Mouse (Mus musculus) hindbrain, postnatal 0 days (tissue): ENCODE results near the gene Ankrd27. TPM values are rescaled to one million over a fixed set of nuclear protein-coding genes. Genes with fewer than 3 reads are reported as not detected.

Source experiments
- ATAC-seq: fragments of 200-750 bp; cut with Nextera tagmentation; 2 replicates; pipeline ENCODE4 v1.8.0; 2017; ENCODE audit warnings: mild to moderate bottlenecking, moderate TSS enrichment, moderate library complexity
- DNase-seq: peaks from one replicate; pipeline ENCODE4 v3.0.0-alpha.2; 2015; ENCODE audit warnings: low spot score
- H3K27ac ChIP-seq: fragments of 300-500 bp; sonication (generic); 2 replicates; pipeline ENCODE4 v1.5.1; 2014; ENCODE audit warnings: mild to moderate bottlenecking
- H3K27me3 ChIP-seq: fragments of 300-500 bp; sonication (generic); 2 replicates; pipeline ENCODE4 v1.6.1; 2014; ENCODE audit warnings: low read length, mixed read lengths; ENCODE audit not compliant: insufficient read depth
- H3K36me3 ChIP-seq: fragments of 300-500 bp; sonication (generic); 2 replicates; pipeline ENCODE4 v1.6.1; 2014; ENCODE audit warnings: low read length, mixed read lengths; ENCODE audit not compliant: insufficient read depth
- H3K4me1 ChIP-seq: fragments of 300-500 bp; sonication (generic); 2 replicates; pipeline ENCODE4 v1.6.1; 2014; ENCODE audit warnings: antibody characterized with exemption, low read length, mixed read lengths; ENCODE audit not compliant: insufficient read depth
- H3K4me2 ChIP-seq: fragments of 300-500 bp; sonication (generic); 2 replicates; pipeline ENCODE4 v1.6.1; 2014; ENCODE audit warnings: low read depth, mild to moderate bottlenecking, low read length, moderate library complexity, mixed read lengths
- H3K4me3 ChIP-seq: fragments of 300-500 bp; sonication (generic); 2 replicates; pipeline ENCODE4 v1.5.1; 2014; ENCODE audit warnings: low read length
- H3K9ac ChIP-seq: fragments of 300-500 bp; sonication (generic); replicated peaks from 2 replicates; pipeline ENCODE4 v1.6.1; 2014; ENCODE audit warnings: mild to moderate bottlenecking, low read length, moderate library complexity, mixed read lengths
- H3K9me3 ChIP-seq: fragments of 300-500 bp; sonication (generic); 2 replicates; pipeline ENCODE4 v1.6.1; 2016; ENCODE audit warnings: low read length, mixed read lengths
- CTCF ChIP-seq: IDR thresholded peaks from 2 replicates; pipeline ENCODE4 v1.5.1; 2016; ENCODE audit warnings: antibody characterized with exemption, control low read depth, low read depth
- WGBS: fragments of 180-500 bp; shearing (Covaris S2); extraction: QIAGEN DNeasy Blood & Tissue Kit; methylation state at CpG from one replicate; pipeline ENCODE4 v1.1.7; 2014; 5-methylcytosine and 5-hydroxymethylcytosine counted together
- polyA plus RNA-seq: library from polyadenylated mRNA; unstranded; fragments of >200 nt; fragmentation: Nextera tagmentation; extraction: Ambion mirVana; gene quantifications from 2 replicates; pipeline ENCODE4 v1.2.1, GENCODE M21; 2015
- total RNA-seq: library from RNA; depleted of rRNA; stranded (reverse); fragments of >200 nt; gene quantifications from 2 replicates; pipeline ENCODE4 v1.2.3, GENCODE M21; 2014; rRNA removed

The Ankrd27 gene
- total and polyA plus RNA-seq, 2 experiments from 2014 or later, result 12.0 to 19.7 TPM

GRCm38 (mm10) chr7:35686756-35687155, 100.7 kb downstream of the Ankrd27 start:
- H3K4me2 ChIP-seq, result peak overlapping the region; percentile 10; the same call in 1 of the 2 replicates
- H3K9me3 ChIP-seq, result no peaks in the 10 kb centered on the region
- no peak overlapping the region for H3K9ac ChIP-seq
- no peak for ATAC-seq
- 28% methylated on average over 13 of the region's 13 CpGs for WGBS
- no peaks in the 10 kb centered on the region; the same call in 1 of the 2 replicates for H3K4me1 ChIP-seq
- no peak overlapping the region for H3K4me3 ChIP-seq
- no peaks in the 10 kb centered on the region for H3K36me3 ChIP-seq
- TF ChIP-seq CTCF, result peak; percentile 91
- H3K27ac ChIP-seq, result peak overlapping the region; percentile 64; the same call in 1 of the 2 replicates
- DNase-seq, result peak; percentile 70
- no peaks in the 10 kb centered on the region for H3K27me3 ChIP-seq

- Histone ChIP-seq H3K4me3 (no peak overlapping the region), H3K4me1 (no peaks in the 10 kb centered on the region; the same call in 1 of the 2 replicates), H3K27ac (no peak overlapping the region), H3K9me3 (no peaks in the 10 kb centered on the region), H3K9ac (no peak overlapping the region), H3K27me3 (no peaks in the 10 kb centered on the region), H3K4me2 (peak overlapping the region; percentile 10; the same call in 1 of the 2 replicates), H3K36me3 (no peaks in the 10 kb centered on the region)
- ATAC-seq (no peak), DNase-seq (no peak)
- TF ChIP-seq CTCF, result no peak
- 38% methylated on average over 10 of the region's 10 CpGs for WGBS
These were observed 101.2 kb downstream of the Ankrd27 start for GRCm38 (mm10) chr7:35687229-35687628.

- ATAC-seq, result no peak
These were observed 102.2 kb downstream of the Ankrd27 start for GRCm38 (mm10) chr7:35688276-35688675.

More at GRCm38 (mm10) chr7:35688276-35688675, 102.2 kb downstream of the Ankrd27 start:
- TF ChIP-seq CTCF, result no peak
- Histone ChIP-seq H3K9me3 (no peaks in the 10 kb centered on the region), H3K4me1 (peaks cover 6% of the 10 kb centered on the region), H3K4me3 (no peak overlapping the region), H3K36me3 (no peaks in the 10 kb centered on the region), H3K27me3 (no peaks in the 10 kb centered on the region), H3K9ac (no peak overlapping the region), H3K27ac (peak overlapping the region; percentile 5; the same call in 1 of the 2 replicates), H3K4me2 (no peak overlapping the region)
- 36% methylated on average over 9 of the region's 9 CpGs for WGBS
- no peak for DNase-seq

Other genes with a start within 250 kb of the Ankrd27 start
- gene Faap24, start 189.4 kb upstream of the Ankrd27 start, total RNA-seq, result 3.7 and 6.0 TPM in 2 replicates
- 10.4 and 12.5 TPM in 2 replicates for gene Faap24, start 189.4 kb upstream of the Ankrd27 start, polyA plus RNA-seq
- gene Cep89, start 189.2 kb upstream of the Ankrd27 start, total RNA-seq, result 9.6 and 17.8 TPM in 2 replicates
- 24.5 and 24.6 TPM in 2 replicates for gene Cep89, start 189.2 kb upstream of the Ankrd27 start, polyA plus RNA-seq
- gene Slc7a9, start 137.4 kb upstream of the Ankrd27 start, total RNA-seq, result not detected in 2 replicates
- gene Slc7a9, start 137.4 kb upstream of the Ankrd27 start, polyA plus RNA-seq, result 0.11 TPM in 1 of 2 replicates, not detected in the other
- gene Tdrd12, start 48.5 kb upstream of the Ankrd27 start, total RNA-seq, result 0.07 and 0.68 TPM in 2 replicates
- 0.91 and 1.2 TPM in 2 replicates for gene Tdrd12, start 48.5 kb upstream of the Ankrd27 start, polyA plus RNA-seq
- gene Nudt19, start 29.9 kb upstream of the Ankrd27 start, total RNA-seq, result 57.4 and 58.5 TPM in 2 replicates
- gene Nudt19, start 29.9 kb upstream of the Ankrd27 start, polyA plus RNA-seq, result 133 and 144 TPM in 2 replicates
- gene Rgs9bp, start 662 bp upstream of the Ankrd27 start, total RNA-seq, result 0.22 and 0.26 TPM in 2 replicates
- gene Rgs9bp, start 662 bp upstream of the Ankrd27 start, polyA plus RNA-seq, result 0.03 and 0.06 TPM in 2 replicates
- gene Pdcd5, start 61.3 kb downstream of the Ankrd27 start, total RNA-seq, result 33.7 and 35.4 TPM in 2 replicates
- 250 and 264 TPM in 2 replicates for gene Pdcd5, start 61.3 kb downstream of the Ankrd27 start, polyA plus RNA-seq
- gene Dpy19l3, start 168.2 kb downstream of the Ankrd27 start, total RNA-seq, result 23.3 and 36.9 TPM in 2 replicates
- gene Dpy19l3, start 168.2 kb downstream of the Ankrd27 start, polyA plus RNA-seq, result 32.1 and 43.7 TPM in 2 replicates
- 21.3 and 22.8 TPM in 2 replicates for gene Zfp507, start 216.8 kb downstream of the Ankrd27 start, total RNA-seq
- 9.9 and 10.4 TPM in 2 replicates for gene Zfp507, start 216.8 kb downstream of the Ankrd27 start, polyA plus RNA-seq